ENCODE assay signal across 9 mouse cellular contexts in the genomic region with DNA sequence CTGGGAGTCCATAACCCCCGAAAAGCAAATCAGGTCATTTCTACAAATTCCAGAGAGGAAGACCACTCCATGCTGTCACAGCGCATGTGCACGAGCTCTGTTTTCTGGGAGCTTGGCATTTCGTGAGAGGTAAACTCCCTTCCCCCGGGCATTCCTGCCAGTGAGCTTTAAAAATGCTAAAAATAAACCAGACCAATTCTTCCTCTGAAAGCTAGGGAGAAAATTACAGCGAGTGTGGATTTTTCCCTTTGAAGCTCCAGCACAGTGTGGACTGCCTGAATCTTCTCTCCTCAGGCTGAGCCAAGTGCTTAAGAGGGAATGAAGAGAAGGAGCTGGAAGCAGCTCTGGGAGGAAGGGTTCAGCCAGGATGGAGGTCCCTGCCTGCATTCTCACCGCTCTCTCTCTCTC.
A peak's percentile ranks its signal among the peaks of the same experiment; 100 is the strongest.
DNase-seq lines count a peak whose midpoint lies in the region; ATAC-seq and TF ChIP-seq lines count a peak whose summit lies in the region.
"Had no signal": no experiment of that assay in that cellular context is flagged by ENCODE, and none has a peak within 500 bp of the region (broad histone marks: within the 10 kb centered on the region; RNA-seq: fewer than 3 reads in every experiment).

No protein-coding gene starts in this region.

- H3K27me3 ChIP-seq in heart, embryonic 16.5 days (ENCODE audit: control insufficient read depth, insufficient read depth, low read length), result no peaks in the 10 kb centered on the region
- H3K27me3 ChIP-seq: limb, embryonic 13.5 days had no signal

- no peaks in the 10 kb centered on the region for H3K9me3 ChIP-seq in heart, embryonic 16.5 days (replicated peaks; ENCODE audit: control insufficient read depth, low read length)

- DNase-seq in gastrocnemius, adult 2 months, result no peak
- no peak for DNase-seq in gastrocnemius, adult 18-20 months (ENCODE audit: low spot score)
- DNase-seq in adrenal gland, postnatal 36 days, result peak; percentile 36 to 47
- peak; percentile 62 to 80 for DNase-seq in left cerebral cortex, postnatal 25 days (ENCODE audit: low spot score in 2 of 2)
- no peak for DNase-seq in thymus, postnatal 10 days (ENCODE audit: low spot score in 2 of 2)
- DNase-seq in urinary bladder, postnatal 4 days (ENCODE audit: low spot score in 2 of 2), result no peak

- intact Hi-C loops in gastrocnemius, adult 2 months (cut with DNase I), result no loop called here
- intact Hi-C loops in left cerebral cortex, postnatal 25 days (cut with DNase I), result no loop called here

- no peak for TF ChIP-seq CTCF in gastrocnemius, adult 2 months (IDR thresholded peaks at IDR 0.05)

- peak overlapping the region; percentile 35 for H3K4me2 ChIP-seq in heart, embryonic 16.5 days (ENCODE audit: low read depth, low read length)
- H3K4me2 ChIP-seq: limb, embryonic 13.5 days had no signal

- WGBS in heart, embryonic 16.5 days, result 41% methylated on average over 7 of the region's 7 CpGs

- peaks cover 18% of the 10 kb centered on the region for H3K4me1 ChIP-seq in heart, embryonic 16.5 days (ENCODE audit: control insufficient read depth, insufficient read depth, low read length)

- peaks cover 4% of the 10 kb centered on the region; the same call in 1 of the 2 replicates for H3K36me3 ChIP-seq in heart, embryonic 16.5 days (ENCODE audit: control insufficient read depth, insufficient read depth)

- peak overlapping the region; percentile 24 for H3K27ac ChIP-seq in gastrocnemius, adult 2 months
- H3K27ac ChIP-seq in heart, embryonic 16.5 days (ENCODE audit: low read length), result peak overlapping the region; percentile 56; the same call in 1 of the 2 replicates
- H3K27ac ChIP-seq: limb, embryonic 13.5 days had no signal

- no peak for ATAC-seq in heart, embryonic 16.5 days (replicated peaks; ENCODE audit: extremely low read depth, insufficient read depth, low FRiP score)
- no peak for ATAC-seq in megakaryocyte, adult 5-6 weeks (ENCODE audit: poor library complexity, severe bottlenecking)

- peak overlapping the region; percentile 46 for H3K9ac ChIP-seq in heart, embryonic 16.5 days (ENCODE audit: low read length)
- H3K9ac ChIP-seq: limb, embryonic 13.5 days had no signal

- no peak overlapping the region; the same call in 1 of the 2 replicates for H3K4me3 ChIP-seq in gastrocnemius, adult 2 months
- H3K4me3 ChIP-seq in heart, embryonic 16.5 days (ENCODE audit: low read length), result no peak overlapping the region
- H3K4me3 ChIP-seq: limb, embryonic 13.5 days had no signal

Comparison
In these comparisons a context has a peak if more than half of its experiments do, and no peak if none do; other contexts are left out.
1. DNase-seq: peak in adrenal gland, postnatal 36 days (2 of 2) and left cerebral cortex, postnatal 25 days (2 of 2); none in gastrocnemius, adult 2 months (single experiment), gastrocnemius, adult 18-20 months (single experiment), thymus, postnatal 10 days (0 of 2) and urinary bladder, postnatal 4 days (0 of 2).